Mouse (Mus musculus): Measurements from ENCODE around the gene Plcz1. TPM values are rescaled to one million over a fixed set of nuclear protein-coding genes. Genes with fewer than 3 reads are reported as not detected.

Gene Plcz1
- 0.33 and 0.44 TPM in 2 replicates for polyA plus RNA-seq (2015; fragmentation: Nextera tagmentation; extraction: Ambion mirVana)

- H3K27me3 ChIP-seq (replicated peaks), result no peaks in the 10 kb centered on the region
- H3K27ac ChIP-seq, result no peak within 1 kb of the TSS
- H3K4me1 ChIP-seq, result no peaks in the 10 kb centered on the region
- H3K9me3 ChIP-seq, result no peaks in the 10 kb centered on the region
- H3K9ac ChIP-seq, result no peak within 1 kb of the TSS
- no peak for ATAC-seq (replicated peaks)
- WGBS, result 94% methylated on average over 5 of the region's 5 CpGs
- H3K4me3 ChIP-seq, result no peak within 1 kb of the TSS
- no peak within 1 kb of the TSS for H3K4me2 ChIP-seq
- H3K36me3 ChIP-seq (replicated peaks), result no peaks in the 10 kb centered on the region
Measured at GRCm38 (mm10) chr6:140041357-140041756, at the start of gene Plcz1. Gene Plcz1, minus strand, starts transcription at chr6:140041457.

- no peaks in the 10 kb centered on the region for H3K27me3 ChIP-seq (replicated peaks)
- no peak for ATAC-seq (replicated peaks)
- whole genome bisulfite sequencing, result 91% methylated on average over 5 of the region's 5 CpGs
- no peaks in the 10 kb centered on the region for H3K36me3 ChIP-seq (replicated peaks)
- no peak overlapping the region for H3K4me2 ChIP-seq
- no peak overlapping the region for H3K4me3 ChIP-seq
- H3K9me3 ChIP-seq, result no peaks in the 10 kb centered on the region
- H3K27ac ChIP-seq, result no peak overlapping the region
- no peaks in the 10 kb centered on the region for H3K4me1 ChIP-seq
- no peak overlapping the region for H3K9ac ChIP-seq
Measured at GRCm38 (mm10) chr6:140089855-140090254, 48.6 kb upstream of the Plcz1 start.

- H3K4me2 ChIP-seq, result no peak overlapping the region
- H3K27me3 ChIP-seq (replicated peaks), result no peaks in the 10 kb centered on the region
- H3K4me1 ChIP-seq, result no peaks in the 10 kb centered on the region
- H3K9ac ChIP-seq, result no peak overlapping the region
- 83% methylated on average over 3 of the region's 3 CpGs for WGBS
- no peak overlapping the region for H3K27ac ChIP-seq
- no peaks in the 10 kb centered on the region for H3K9me3 ChIP-seq
- H3K4me3 ChIP-seq, result no peak overlapping the region
- ATAC-seq (replicated peaks), result no peak
- H3K36me3 ChIP-seq (replicated peaks), result no peaks in the 10 kb centered on the region
Measured at GRCm38 (mm10) chr6:140081739-140082138, 40.5 kb upstream of the Plcz1 start.

GRCm38 (mm10) chr6:140080933-140081332, 39.7 kb upstream of the Plcz1 start:
- no peaks in the 10 kb centered on the region for H3K27me3 ChIP-seq (replicated peaks)
- 90% methylated on average over 7 of the region's 7 CpGs for WGBS
- H3K4me1 ChIP-seq, result no peaks in the 10 kb centered on the region
- H3K9me3 ChIP-seq, result no peaks in the 10 kb centered on the region
- no peaks in the 10 kb centered on the region for H3K36me3 ChIP-seq (replicated peaks)
- H3K4me3 ChIP-seq, result no peak overlapping the region
- ATAC-seq (replicated peaks), result no peak
- no peak overlapping the region for H3K27ac ChIP-seq
- H3K4me2 ChIP-seq, result no peak overlapping the region
- H3K9ac ChIP-seq, result no peak overlapping the region

GRCm38 (mm10) chr6:140069177-140069576, 27.9 kb upstream of the Plcz1 start:
- H3K36me3 ChIP-seq (replicated peaks), result no peaks in the 10 kb centered on the region
- no peak overlapping the region for H3K9ac ChIP-seq
- no peaks in the 10 kb centered on the region for H3K27me3 ChIP-seq (replicated peaks)
- ATAC-seq (replicated peaks), result no peak
- WGBS, result 89% methylated on average over 8 of the region's 8 CpGs
- no peak overlapping the region for H3K4me3 ChIP-seq
- no peak overlapping the region for H3K4me2 ChIP-seq
- 0 out of 2 replicates have a peak, but pooled peaks cover 4% of the 10 kb centered on the region for H3K9me3 ChIP-seq
- H3K4me1 ChIP-seq, result no peaks in the 10 kb centered on the region
- no peak overlapping the region for H3K27ac ChIP-seq

GRCm38 (mm10) chr6:140054271-140054928, 13.1 kb upstream of the Plcz1 start:
- WGBS, result 70% methylated on average over 5 of the region's 5 CpGs
- no peak overlapping the region for H3K4me2 ChIP-seq
- no peaks in the 10 kb centered on the region for H3K36me3 ChIP-seq (replicated peaks)
- no peaks in the 10 kb centered on the region for H3K9me3 ChIP-seq
- H3K27ac ChIP-seq, result no peak overlapping the region
- no peak overlapping the region for H3K4me3 ChIP-seq
- no peak overlapping the region for H3K9ac ChIP-seq
- no peak for ATAC-seq (replicated peaks)
- H3K4me1 ChIP-seq, result no peaks in the 10 kb centered on the region
- H3K27me3 ChIP-seq (replicated peaks), result no peaks in the 10 kb centered on the region

- H3K27ac ChIP-seq, result no peak overlapping the region
- H3K36me3 ChIP-seq (replicated peaks), result no peaks in the 10 kb centered on the region
- H3K9me3 ChIP-seq, result no peaks in the 10 kb centered on the region
- no peak overlapping the region for H3K9ac ChIP-seq
- no peak overlapping the region for H3K4me2 ChIP-seq
- no peaks in the 10 kb centered on the region for H3K27me3 ChIP-seq (replicated peaks)
- ATAC-seq (replicated peaks), result no peak
- 84% methylated on average over 5 of the region's 5 CpGs for WGBS
- no peaks in the 10 kb centered on the region for H3K4me1 ChIP-seq
- H3K4me3 ChIP-seq, result no peak overlapping the region
Measured at GRCm38 (mm10) chr6:140051476-140051875, 10.2 kb upstream of the Plcz1 start.

- Histone ChIP-seq H3K9me3 (no peaks in the 10 kb centered on the region), H3K4me2 (no peak within 1 kb of the TSS), H3K27ac (no peak within 1 kb of the TSS), H3K4me3 (no peak within 1 kb of the TSS), H3K36me3 (replicated peaks) (no peaks in the 10 kb centered on the region), H3K9ac (no peak within 1 kb of the TSS), H3K27me3 (replicated peaks) (no peaks in the 10 kb centered on the region), H3K4me1 (no peaks in the 10 kb centered on the region)
- WGBS, result 94% methylated on average over 7 of the region's 7 CpGs
- no peak for ATAC-seq (replicated peaks)
Measured at GRCm38 (mm10) chr6:140040952-140041351, 305 bp downstream of the Plcz1 start, which contains the start of gene Capza3. Gene Capza3, plus strand, starts transcription at chr6:140041252.

- no peak overlapping the region for H3K4me2 ChIP-seq
- H3K9me3 ChIP-seq, result no peaks in the 10 kb centered on the region
- H3K36me3 ChIP-seq (replicated peaks), result no peaks in the 10 kb centered on the region
- ATAC-seq (replicated peaks), result no peak
- no peaks in the 10 kb centered on the region for H3K4me1 ChIP-seq
- no peak overlapping the region for H3K9ac ChIP-seq
- H3K27me3 ChIP-seq (replicated peaks), result no peaks in the 10 kb centered on the region
- 88% methylated on average over 7 of the region's 7 CpGs for WGBS
- H3K27ac ChIP-seq, result no peak overlapping the region
- no peak overlapping the region for H3K4me3 ChIP-seq
Measured at GRCm38 (mm10) chr6:140024404-140024803, 16.9 kb downstream of the Plcz1 start.

GRCm38 (mm10) chr6:140005181-140005580, 36.1 kb downstream of the Plcz1 start:
- Histone ChIP-seq H3K27ac (no peak overlapping the region), H3K4me2 (no peak overlapping the region), H3K4me1 (no peaks in the 10 kb centered on the region), H3K27me3 (replicated peaks) (no peaks in the 10 kb centered on the region), H3K36me3 (replicated peaks) (no peaks in the 10 kb centered on the region), H3K4me3 (no peak overlapping the region), H3K9ac (no peak overlapping the region), H3K9me3 (no peaks in the 10 kb centered on the region)
- no peak for ATAC-seq (replicated peaks)
- 82% methylated on average over 3 of the region's 3 CpGs for WGBS

GRCm38 (mm10) chr6:139989597-139989996, 51.7 kb downstream of the Plcz1 start:
- Histone ChIP-seq H3K9me3 (no peaks in the 10 kb centered on the region), H3K4me3 (no peak overlapping the region), H3K27ac (no peak overlapping the region), H3K27me3 (replicated peaks) (no peaks in the 10 kb centered on the region), H3K9ac (no peak overlapping the region), H3K36me3 (replicated peaks) (no peaks in the 10 kb centered on the region), H3K4me2 (no peak overlapping the region), H3K4me1 (peaks cover 6% of the 10 kb centered on the region; the same call in 1 of the 2 replicates)
- ATAC-seq (replicated peaks), result no peak
- 88% methylated on average over 10 of the region's 10 CpGs for WGBS

- H3K27me3 ChIP-seq (replicated peaks), result no peaks in the 10 kb centered on the region
- no peak for ATAC-seq (replicated peaks)
- H3K27ac ChIP-seq, result no peak overlapping the region
- no peak overlapping the region for H3K4me2 ChIP-seq
- H3K4me1 ChIP-seq, result peaks cover 6% of the 10 kb centered on the region; the same call in 1 of the 2 replicates
- WGBS, result 43% methylated on average over 6 of the region's 6 CpGs
- H3K4me3 ChIP-seq, result no peak overlapping the region
- no peaks in the 10 kb centered on the region for H3K36me3 ChIP-seq (replicated peaks)
- no peak overlapping the region for H3K9ac ChIP-seq
- H3K9me3 ChIP-seq, result no peaks in the 10 kb centered on the region
Measured at GRCm38 (mm10) chr6:139989075-139989474, 52.2 kb downstream of the Plcz1 start.

- no peak overlapping the region for H3K4me3 ChIP-seq
- H3K27ac ChIP-seq, result no peak overlapping the region
- no peak overlapping the region for H3K4me2 ChIP-seq
- no peaks in the 10 kb centered on the region for H3K27me3 ChIP-seq (replicated peaks)
- no peak for ATAC-seq (replicated peaks)
- no peak overlapping the region for H3K9ac ChIP-seq
- 87% methylated on average over 2 of the region's 2 CpGs for WGBS
- H3K36me3 ChIP-seq (replicated peaks), result no peaks in the 10 kb centered on the region
- peaks cover 6% of the 10 kb centered on the region; the same call in 1 of the 2 replicates for H3K4me1 ChIP-seq
- H3K9me3 ChIP-seq, result no peaks in the 10 kb centered on the region
Measured at GRCm38 (mm10) chr6:139986564-139986963, 54.7 kb downstream of the Plcz1 start.

All from midbrain, embryonic 15.5 days (tissue).